Mouse (Mus musculus) limb, embryonic 10.5 days (tissue): ENCODE measurements around the gene Sit1. TPM values are rescaled to one million over a fixed set of nuclear protein-coding genes. Genes with fewer than 3 reads are reported as not detected.

ENCODE experiments used
- DNase-seq: peaks from one replicate; pipeline ENCODE4 v3.0.0-alpha.2; 2017; ENCODE audit warnings: low spot score
- H3K27ac ChIP-seq: fragments of 300-500 bp; sonication (generic); 2 replicates; pipeline ENCODE4 v1.5.1; 2016; ENCODE audit warnings: mild to moderate bottlenecking
- H3K27me3 ChIP-seq: fragments of 300-500 bp; sonication (generic); 2 replicates; pipeline ENCODE4 v1.6.1; 2016; ENCODE audit warnings: low read depth, mild to moderate bottlenecking; ENCODE audit not compliant: poor library complexity, severe bottlenecking
- H3K36me3 ChIP-seq: fragments of 300-500 bp; sonication (generic); 2 replicates; pipeline ENCODE4 v1.6.1; 2016; ENCODE audit warnings: mild to moderate bottlenecking, moderate library complexity
- H3K4me1 ChIP-seq: fragments of 300-500 bp; sonication (generic); 2 replicates; pipeline ENCODE4 v1.6.1; 2016
- H3K4me3 ChIP-seq: fragments of 300-500 bp; sonication (generic); 2 replicates; pipeline ENCODE4 v1.5.1; 2016; ENCODE audit warnings: mild to moderate bottlenecking, moderate library complexity
- H3K9me3 ChIP-seq: fragments of 300-500 bp; sonication (generic); replicated peaks from 2 replicates; pipeline ENCODE4 v1.6.1; 2016; ENCODE audit warnings: mild to moderate bottlenecking
- WGBS: fragments of 180-500 bp; shearing (Covaris S2); methylation state at CpG from one replicate; pipeline ENCODE4 v1.1.7; 2016; 5-methylcytosine and 5-hydroxymethylcytosine counted together
- polyA plus RNA-seq: library from polyadenylated mRNA; unstranded; fragments of >200 nt; fragmentation: Nextera tagmentation; extraction: Ambion mirVana; gene quantifications from 2 replicates; pipeline ENCODE4 v1.2.1, GENCODE M21; 2016

Gene Sit1
- polyA plus RNA-seq, 1 experiment from 2014 or later: not detected

DNA sequence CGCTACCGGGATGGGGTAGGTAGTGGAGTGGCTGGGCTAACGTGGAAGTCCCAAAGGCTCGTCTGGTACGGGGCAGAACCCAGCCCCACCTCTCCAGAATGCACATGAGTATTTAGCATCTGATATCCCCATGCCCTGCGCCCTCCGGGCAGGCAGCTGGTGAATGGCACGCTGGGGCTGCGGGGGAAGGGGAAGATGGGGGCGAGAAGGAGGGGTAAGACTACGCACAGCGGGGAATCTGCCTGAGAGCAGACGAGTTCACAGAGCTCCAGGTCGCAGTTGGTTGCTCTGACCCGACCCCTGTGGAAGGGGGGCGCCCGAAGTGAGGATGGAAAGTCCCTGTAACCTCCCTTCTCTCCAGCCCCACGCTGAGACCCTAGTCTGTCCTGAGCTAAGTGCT lies 30.1 kb downstream of the Sit1 start:
- Histone ChIP-seq H3K9me3 (no peaks in the 10 kb centered on the region), H3K27ac (0 out of 2 replicates have a peak overlapping the region, but pooled peaks have one; percentile 34), H3K36me3 (peaks cover 3% of the 10 kb centered on the region), H3K4me3 (peak overlapping the region; percentile 41), H3K4me1 (peaks cover 24% of the 10 kb centered on the region), H3K27me3 (peaks cover 57% of the 10 kb centered on the region)
- WGBS: under 1% methylated on average over 18 of the region's 18 CpGs
- peak; percentile 47 for DNase-seq

DNA sequence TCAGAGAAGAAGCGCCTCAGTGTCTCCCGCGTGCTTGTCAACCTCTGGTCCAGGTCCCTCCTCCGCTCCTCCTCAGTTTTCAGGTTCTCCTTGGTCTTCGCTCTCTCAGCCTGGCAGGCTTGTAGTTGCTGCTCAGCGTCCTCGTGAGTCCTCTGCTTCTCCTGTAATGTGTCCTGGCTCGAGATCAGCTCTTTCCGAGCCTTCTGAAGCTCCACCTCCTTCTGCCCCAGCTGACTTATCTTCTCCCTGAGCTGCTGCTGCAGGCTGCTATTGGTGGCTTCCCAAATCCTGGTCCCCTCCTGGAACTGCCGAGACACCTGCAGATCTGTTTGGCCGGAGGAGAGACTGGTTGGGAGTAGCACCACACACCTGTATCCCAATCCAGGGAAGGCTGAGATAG lies 31.2 kb downstream of the Sit1 start:
- Histone ChIP-seq H3K36me3 (peaks cover 13% of the 10 kb centered on the region), H3K4me1 (peaks cover 23% of the 10 kb centered on the region), H3K9me3 (no peaks in the 10 kb centered on the region), H3K27ac (no peak overlapping the region), H3K4me3 (no peak overlapping the region), H3K27me3 (peaks cover 52% of the 10 kb centered on the region)
- DNase-seq: no peak
- WGBS: 52% methylated on average over 11 of the region's 11 CpGs

DNA sequence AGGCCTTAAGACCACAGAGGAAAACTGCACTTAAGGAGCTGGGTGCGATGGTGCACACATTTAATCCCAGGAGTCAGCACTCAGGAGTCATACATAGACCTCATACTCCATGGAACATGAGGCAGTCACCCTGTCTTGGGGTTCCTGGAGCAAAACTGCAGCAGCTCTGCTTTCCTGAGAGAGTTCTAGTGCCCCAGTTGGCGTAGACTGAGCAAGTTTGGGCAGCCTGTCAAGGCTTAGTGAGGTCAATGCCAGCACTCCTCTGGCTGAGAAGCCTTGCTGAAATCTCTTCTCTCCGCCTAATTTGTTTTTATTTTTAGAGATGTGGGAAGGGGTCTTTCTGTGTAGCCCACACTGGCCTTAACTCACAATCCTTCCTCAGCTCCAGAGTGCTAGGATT lies 35.0 kb downstream of the Sit1 start:
- H3K4me3 ChIP-seq: no peak overlapping the region
- peaks cover 39% of the 10 kb centered on the region for H3K36me3 ChIP-seq
- DNase-seq: no peak
- H3K9me3 ChIP-seq: no peaks in the 10 kb centered on the region
- peaks cover 25% of the 10 kb centered on the region for H3K27me3 ChIP-seq
- WGBS: 85% methylated on average over 3 of the region's 3 CpGs
- peaks cover 16% of the 10 kb centered on the region for H3K4me1 ChIP-seq
- no peak overlapping the region for H3K27ac ChIP-seq

DNA sequence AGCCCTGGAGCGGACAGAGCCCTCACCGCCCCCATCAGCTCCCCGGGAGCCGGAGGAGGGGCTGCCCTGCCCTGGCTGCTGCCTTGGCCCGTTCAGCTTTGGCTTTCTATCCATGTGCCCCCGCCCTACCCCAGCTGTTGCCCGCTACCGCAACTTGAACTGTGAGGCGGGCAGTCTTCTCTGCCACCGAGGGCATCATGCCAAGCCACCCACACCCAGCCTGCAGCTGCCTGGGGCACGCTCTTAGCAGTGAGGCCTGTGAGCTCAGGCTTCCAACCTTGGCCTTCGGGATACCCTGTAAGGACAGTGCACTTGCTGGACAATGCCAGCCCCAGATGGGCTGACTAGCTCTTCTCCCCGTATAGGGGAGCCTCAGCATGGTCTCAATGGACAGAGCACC lies 36.3 kb downstream of the Sit1 start:
- H3K9me3 ChIP-seq: no peaks in the 10 kb centered on the region
- H3K4me1 ChIP-seq: peaks cover 10% of the 10 kb centered on the region
- H3K36me3 ChIP-seq: peaks cover 39% of the 10 kb centered on the region
- no peak overlapping the region for H3K4me3 ChIP-seq
- peaks cover 12% of the 10 kb centered on the region for H3K27me3 ChIP-seq
- no peak overlapping the region for H3K27ac ChIP-seq
- WGBS: 94% methylated on average over 13 of the region's 13 CpGs
- DNase-seq: no peak

DNA sequence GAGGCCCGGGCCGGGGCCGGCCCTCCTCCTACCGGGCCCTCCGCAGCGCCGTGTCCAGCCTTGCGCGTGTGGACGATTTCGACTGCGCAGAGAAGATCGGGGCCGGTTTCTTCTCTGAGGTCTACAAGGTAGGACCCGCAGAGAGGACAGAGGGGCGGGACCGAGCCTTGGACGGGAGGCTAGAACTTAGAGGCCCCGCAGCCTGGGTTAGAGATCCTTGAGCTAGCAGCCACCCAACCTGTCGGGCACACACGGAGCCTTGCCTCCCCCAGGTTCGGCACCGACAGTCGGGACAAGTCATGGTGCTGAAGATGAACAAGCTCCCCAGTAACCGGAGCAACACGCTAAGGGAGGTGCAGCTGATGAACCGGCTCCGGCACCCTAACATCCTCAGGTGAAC lies 40.0 kb downstream of the Sit1 start:
- H3K36me3 ChIP-seq: peaks cover 37% of the 10 kb centered on the region
- peak overlapping the region; percentile 94 for H3K27ac ChIP-seq
- peak overlapping the region; percentile 90 for H3K4me3 ChIP-seq
- peak; percentile 59 for DNase-seq
- no peaks in the 10 kb centered on the region for H3K27me3 ChIP-seq
- 1% methylated on average over 28 of the region's 28 CpGs for WGBS
- no peaks in the 10 kb centered on the region for H3K9me3 ChIP-seq
- H3K4me1 ChIP-seq: peaks cover 10% of the 10 kb centered on the region

DNA sequence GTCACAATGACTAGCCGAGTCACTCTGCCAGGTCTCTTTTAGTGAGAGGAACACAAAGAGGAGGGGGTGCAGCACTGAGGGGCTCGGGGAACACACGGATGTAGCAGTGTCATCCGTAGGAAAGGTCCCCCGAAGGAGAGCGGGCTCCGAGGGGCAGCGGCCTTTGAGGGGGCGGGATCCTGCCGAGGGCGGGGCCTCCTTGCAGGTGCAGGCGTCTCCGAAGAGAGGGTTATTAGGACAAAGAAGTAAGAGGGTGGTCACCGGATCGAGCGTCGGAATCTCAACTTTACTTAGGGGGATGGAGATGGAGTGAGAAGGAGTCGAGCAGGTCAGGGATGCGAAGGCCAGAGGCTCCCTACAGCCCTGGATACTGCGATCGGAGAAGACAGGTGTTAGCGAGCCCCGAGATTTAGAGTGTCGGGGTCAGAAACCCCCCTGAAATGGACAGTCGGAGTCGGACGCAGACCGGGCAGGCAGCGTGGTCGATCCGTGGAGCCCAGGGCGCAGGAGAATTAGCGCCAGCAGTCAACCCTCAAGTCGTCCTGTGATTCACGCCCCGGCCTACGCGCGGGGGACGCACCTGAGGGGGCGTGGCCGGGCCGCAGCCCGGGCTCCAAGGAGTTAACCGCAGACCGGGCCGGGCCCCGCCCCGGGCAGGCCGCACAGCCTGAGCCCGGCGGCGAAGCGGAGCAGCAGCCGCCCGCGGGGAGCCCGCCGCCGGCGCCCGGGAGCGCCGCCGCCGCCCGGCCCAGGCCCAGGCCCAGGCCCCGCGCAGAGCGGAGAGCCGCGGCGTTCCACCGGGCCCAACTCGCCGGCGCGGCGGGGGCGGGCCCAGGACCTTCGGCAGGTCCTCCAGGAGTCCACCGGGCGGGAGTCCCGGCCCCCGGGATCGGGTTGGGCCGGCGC lies 40.8 kb downstream of the Sit1 start:
- WGBS: under 1% methylated on average over 88 of the region's 88 CpGs
- Histone ChIP-seq H3K4me3 (peak overlapping the region; percentile 90), H3K27me3 (no peaks in the 10 kb centered on the region), H3K27ac (peak overlapping the region; percentile 94), H3K4me1 (peaks cover 10% of the 10 kb centered on the region), H3K36me3 (peaks cover 30% of the 10 kb centered on the region), H3K9me3 (no peaks in the 10 kb centered on the region)
- peak; percentile 83 for DNase-seq

DNA sequence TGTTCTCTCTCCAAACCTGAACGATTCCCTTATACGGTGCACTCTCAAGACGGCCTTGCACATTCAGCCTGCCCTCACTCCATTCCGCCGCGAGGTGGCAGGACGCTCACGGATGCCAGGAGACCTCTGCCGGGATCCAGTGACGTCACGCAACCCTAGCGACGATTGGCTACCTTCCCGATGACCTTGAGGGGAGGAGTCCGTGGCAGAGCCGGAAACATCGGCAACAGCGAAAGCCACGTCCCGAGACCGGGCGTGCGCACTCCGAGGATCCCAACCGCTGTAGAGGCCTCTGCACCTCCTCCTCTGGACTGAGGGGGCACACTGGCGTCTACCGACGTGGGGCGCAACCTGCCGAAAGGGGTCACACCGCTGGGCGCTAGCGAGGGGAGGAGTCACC lies 41.5 kb downstream of the Sit1 start:
- Histone ChIP-seq H3K27me3 (no peaks in the 10 kb centered on the region), H3K36me3 (peaks cover 23% of the 10 kb centered on the region), H3K4me3 (peak overlapping the region; percentile 90), H3K9me3 (no peaks in the 10 kb centered on the region), H3K4me1 (peaks cover 10% of the 10 kb centered on the region), H3K27ac (peak overlapping the region; percentile 94)
- WGBS: under 1% methylated on average over 33 of the region's 33 CpGs
- DNase-seq: peak; percentile 99

DNA sequence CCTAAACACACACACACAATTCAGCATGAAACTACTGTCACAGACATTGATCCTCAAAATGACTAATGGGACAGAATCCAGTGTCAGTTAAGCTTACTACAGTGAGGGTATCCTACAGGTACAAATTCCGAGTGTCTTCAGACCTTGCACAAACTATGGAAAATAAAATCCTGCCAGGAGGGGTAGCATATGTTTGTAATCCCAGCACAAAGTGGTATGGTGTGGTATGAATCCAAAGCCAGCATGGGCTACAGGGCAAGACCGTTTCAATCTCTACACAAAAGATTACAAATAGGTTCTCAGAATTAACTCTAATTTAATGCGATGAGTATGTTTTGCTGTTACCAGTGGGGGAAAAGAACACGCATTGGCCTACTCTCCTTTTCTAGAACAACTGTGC lies 41.9 kb downstream of the Sit1 start, which contains the start of gene Tesk1:
TSS of gene Tesk1 (plus strand) at position 301 of the 400 bp plus-strand sequence.
- peak within 1 kb of the TSS; percentile 94 for H3K27ac ChIP-seq
- H3K9me3 ChIP-seq: no peaks in the 10 kb centered on the region
- DNase-seq: no peak
- H3K36me3 ChIP-seq: peaks cover 19% of the 10 kb centered on the region
- no peaks in the 10 kb centered on the region for H3K27me3 ChIP-seq
- 31% methylated on average over 4 of the region's 4 CpGs for WGBS
- peak within 1 kb of the TSS; percentile 90 for H3K4me3 ChIP-seq
- H3K4me1 ChIP-seq: peaks cover 10% of the 10 kb centered on the region

DNA sequence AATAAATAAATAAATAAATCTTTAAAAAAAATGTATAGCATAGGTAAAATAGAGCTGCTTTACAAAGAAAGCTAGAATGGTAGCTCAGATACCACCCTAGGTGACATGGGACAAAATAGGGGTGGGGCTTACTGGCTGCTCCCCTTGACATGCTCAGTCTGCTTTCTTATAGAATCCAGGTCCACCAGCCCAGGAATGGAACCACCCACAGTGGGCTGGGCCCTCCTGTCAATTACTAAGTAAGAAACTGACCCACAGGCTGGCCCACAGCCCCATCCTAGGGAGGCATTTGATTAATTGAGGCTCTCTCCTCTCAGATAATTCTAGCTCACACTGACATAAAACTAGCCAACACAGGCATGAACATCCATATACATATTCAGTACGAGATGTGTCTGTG lies 50.7 kb downstream of the Sit1 start:
- peaks cover 7% of the 10 kb centered on the region for H3K4me1 ChIP-seq
- 94% methylated on average over 1 of the region's 1 CpGs for WGBS
- no peaks in the 10 kb centered on the region for H3K36me3 ChIP-seq
- peaks cover 34% of the 10 kb centered on the region for H3K27me3 ChIP-seq
- no peaks in the 10 kb centered on the region for H3K9me3 ChIP-seq
- DNase-seq: no peak
- no peak overlapping the region for H3K4me3 ChIP-seq
- H3K27ac ChIP-seq: no peak overlapping the region

Other genes starting within 250 kb of the Sit1 start
- gene Atp8b5, start 216.6 kb downstream of the Sit1 start, polyA plus RNA-seq: 0.14 and 0.45 TPM in 2 replicates
- gene Rusc2, start 101.8 kb downstream of the Sit1 start, polyA plus RNA-seq: 3.4 and 5.8 TPM in 2 replicates
- 0.18 TPM in 1 of 2 replicates, not detected in the other for gene Fam166b, start 54.6 kb downstream of the Sit1 start, polyA plus RNA-seq
- gene Tesk1, start 41.8 kb downstream of the Sit1 start, polyA plus RNA-seq: 7.5 and 9.7 TPM in 2 replicates
- gene Cd72, start 29.1 kb downstream of the Sit1 start, polyA plus RNA-seq: 2.0 and 2.3 TPM in 2 replicates
- 44.3 and 50.8 TPM in 2 replicates for gene Ccdc107, start 9.2 kb upstream of the Sit1 start, polyA plus RNA-seq
- gene Arhgef39, start 16.0 kb upstream of the Sit1 start, polyA plus RNA-seq: 45.1 and 49.8 TPM in 2 replicates
- 1.0 and 1.3 TPM in 2 replicates for gene Car9, start 23.2 kb upstream of the Sit1 start, polyA plus RNA-seq
- gene Tpm2, start 40.0 kb upstream of the Sit1 start, polyA plus RNA-seq: 45.4 and 60.0 TPM in 2 replicates
- gene Creb3, start 78.6 kb upstream of the Sit1 start, polyA plus RNA-seq: 27.3 and 40.5 TPM in 2 replicates
- 46.8 and 51.1 TPM in 2 replicates for gene Tln1, start 79.0 kb upstream of the Sit1 start, polyA plus RNA-seq
- gene Rgp1, start 95.0 kb upstream of the Sit1 start, polyA plus RNA-seq: 22.7 and 30.0 TPM in 2 replicates
- 24.3 and 29.2 TPM in 2 replicates for gene Gba2, start 95.1 kb upstream of the Sit1 start, polyA plus RNA-seq
- 0.44 TPM in 1 of 2 replicates, not detected in the other for gene Msmp, start 100.8 kb upstream of the Sit1 start, polyA plus RNA-seq
- 2.8 and 4.8 TPM in 2 replicates for gene Npr2, start 148.2 kb upstream of the Sit1 start, polyA plus RNA-seq
- gene Spag8, start 169.9 kb upstream of the Sit1 start, polyA plus RNA-seq: 1.0 and 1.2 TPM in 2 replicates
- 61.9 and 66.4 TPM in 2 replicates for gene Hint2, start 172.7 kb upstream of the Sit1 start, polyA plus RNA-seq
- gene Tmem8b, start 185.2 kb upstream of the Sit1 start, polyA plus RNA-seq: 2.2 and 3.4 TPM in 2 replicates
- 1.6 and 1.7 TPM in 2 replicates for gene Fam221b, start 185.4 kb upstream of the Sit1 start, polyA plus RNA-seq
- not detected in 2 replicates for gene Olfr70, start 217.1 kb upstream of the Sit1 start, polyA plus RNA-seq
- not detected in 2 replicates for gene Olfr71, start 226.5 kb upstream of the Sit1 start, polyA plus RNA-seq
- gene Hrct1, start 243.5 kb upstream of the Sit1 start, polyA plus RNA-seq: 0.35 and 0.40 TPM in 2 replicates
- gene Spaar, start 246.3 kb upstream of the Sit1 start, polyA plus RNA-seq: 0.05 and 0.10 TPM in 2 replicates